Comparison of ENCODE assay signal across 8 mouse cellular contexts in genomic region chr11:76216681-76217389, GRCm38 (mm10). TPM values are rescaled to one million over a fixed set of nuclear protein-coding genes. Genes with fewer than 3 reads are reported as not detected.
A peak's percentile ranks its signal among the peaks of the same experiment; 100 is the strongest.
DNase-seq lines count a peak whose midpoint lies in the region; ATAC-seq and TF ChIP-seq lines count a peak whose summit lies in the region.

No protein-coding gene starts in this region.

- 2% methylated on average over 33 of the region's 33 CpGs for WGBS in forebrain, embryonic 14.5 days
- 2% methylated on average over 33 of the region's 33 CpGs for WGBS in hindbrain, embryonic 16.5 days
- 3% methylated on average over 33 of the region's 33 CpGs for WGBS in liver, embryonic 12.5 days (ENCODE audit: insufficient replicate concordance)

- no peaks in the 10 kb centered on the region for H3K27me3 ChIP-seq in forebrain, embryonic 14.5 days (replicated peaks; ENCODE audit: control insufficient read depth, insufficient read depth, low read length)
- no peaks in the 10 kb centered on the region for H3K27me3 ChIP-seq in hindbrain, embryonic 16.5 days (replicated peaks; ENCODE audit: control insufficient read depth, insufficient read depth, low read length)
- no peaks in the 10 kb centered on the region for H3K27me3 ChIP-seq in liver, embryonic 12.5 days (replicated peaks)

- peak; percentile 31 to 37 for DNase-seq in urinary bladder, adult 18-20 months (ENCODE audit: low spot score in 2 of 2)
- no peak for DNase-seq in urinary bladder, adult 2 months (ENCODE audit: low spot score)
- peak; percentile 66 for DNase-seq in forebrain, embryonic 14.5 days (ENCODE audit: low spot score)
- peak; percentile 58 for DNase-seq in neural tube, embryonic 10.5 days (ENCODE audit: extremely low spot score, low spot score)
- DNase-seq in frontal cortex, postnatal 10 days (ENCODE audit: low spot score in 2 of 2) = no peak

- TF ChIP-seq POLR2A in bone marrow macrophage, adult 2 months (IDR thresholded peaks at IDR 0.05; ENCODE audit: borderline replicate concordance, low read depth, low read length) = no peak

- peak overlapping the region; percentile 84 for H3K4me3 ChIP-seq in bone marrow macrophage, adult 2 months (ENCODE audit: insufficient read depth, low read length)
- peak overlapping the region; percentile 87 for H3K4me3 ChIP-seq in forebrain, embryonic 14.5 days (ENCODE audit: low read depth, low read length)
- H3K4me3 ChIP-seq in hindbrain, embryonic 16.5 days (ENCODE audit: low read length) = peak overlapping the region; percentile 78
- H3K4me3 ChIP-seq in liver, embryonic 12.5 days = peak overlapping the region; percentile 86

- peak; percentile 40 for ATAC-seq in forebrain, embryonic 14.5 days
- peak; percentile 16 for ATAC-seq in hindbrain, embryonic 16.5 days
- ATAC-seq in liver, embryonic 12.5 days = no peak; the same call in 1 of the 2 replicates

- peaks cover 14% of the 10 kb centered on the region for H3K4me1 ChIP-seq in bone marrow macrophage, adult 2 months (ENCODE audit: control insufficient read depth, insufficient read depth, low read length)
- H3K4me1 ChIP-seq in forebrain, embryonic 14.5 days (ENCODE audit: control insufficient read depth, insufficient read depth, low read length) = peaks cover 5% of the 10 kb centered on the region; the same call in 1 of the 2 replicates
- H3K4me1 ChIP-seq in hindbrain, embryonic 16.5 days (ENCODE audit: control insufficient read depth, insufficient read depth, low read depth, low read length) = peaks cover 8% of the 10 kb centered on the region
- peaks cover 27% of the 10 kb centered on the region for H3K4me1 ChIP-seq in liver, embryonic 12.5 days

- H3K4me2 ChIP-seq in forebrain, embryonic 14.5 days (ENCODE audit: low read length) = peak overlapping the region; percentile 78
- peak overlapping the region; percentile 73 for H3K4me2 ChIP-seq in hindbrain, embryonic 16.5 days (ENCODE audit: low read length)
- peak overlapping the region; percentile 96 for H3K4me2 ChIP-seq in liver, embryonic 12.5 days

- peak overlapping the region; percentile 5; the same call in 1 of the 2 replicates for H3K27ac ChIP-seq in bone marrow macrophage, adult 2 months (ENCODE audit: insufficient read depth, low read depth, low read length)
- H3K27ac ChIP-seq in forebrain, embryonic 14.5 days (ENCODE audit: low read depth, low read length) = peak overlapping the region; percentile 86
- peak overlapping the region; percentile 82 for H3K27ac ChIP-seq in hindbrain, embryonic 16.5 days (ENCODE audit: low read depth, low read length)
- H3K27ac ChIP-seq in liver, embryonic 12.5 days = peak overlapping the region; percentile 83

- H3K9me3 ChIP-seq in forebrain, embryonic 14.5 days (replicated peaks; ENCODE audit: control insufficient read depth, low read length) = no peaks in the 10 kb centered on the region
- no peaks in the 10 kb centered on the region for H3K9me3 ChIP-seq in hindbrain, embryonic 16.5 days (ENCODE audit: control insufficient read depth, low read length)
- no peaks in the 10 kb centered on the region for H3K9me3 ChIP-seq in liver, embryonic 12.5 days (replicated peaks)

- H3K36me3 ChIP-seq in forebrain, embryonic 14.5 days (ENCODE audit: control insufficient read depth, insufficient read depth, low read length) = peaks cover 32% of the 10 kb centered on the region
- peaks cover 7% of the 10 kb centered on the region; the same call in 1 of the 2 replicates for H3K36me3 ChIP-seq in hindbrain, embryonic 16.5 days (ENCODE audit: control insufficient read depth, insufficient read depth, low read length)
- peaks cover 48% of the 10 kb centered on the region for H3K36me3 ChIP-seq in liver, embryonic 12.5 days

- H3K9ac ChIP-seq in forebrain, embryonic 14.5 days (ENCODE audit: low read length) = peak overlapping the region; percentile 92
- peak overlapping the region; percentile 89 for H3K9ac ChIP-seq in hindbrain, embryonic 16.5 days (ENCODE audit: low read depth, low read length)
- H3K9ac ChIP-seq in liver, embryonic 12.5 days = peak overlapping the region; percentile 93

- no peak for TF ChIP-seq CTCF in bone marrow macrophage, adult 2 months (IDR thresholded peaks at IDR 0.05; ENCODE audit: low read depth, low read length)

RNA-seq across cellular contexts. Expression of gene Dbil5, which starts 0.6 kb away (rescaled TPM):
- polyA plus RNA-seq in urinary bladder, adult 2 months (2012; rRNA removed) = 0.19 and 0.39 TPM in 2 replicates
- polyA plus RNA-seq in bone marrow macrophage, adult 2 months (2012; ENCODE audit: insufficient read depth, insufficient read length, missing spikeins) = not detected in 2 replicates
- not detected in 2 replicates for polyA plus RNA-seq in forebrain, embryonic 14.5 days (2014; fragmentation: Nextera tagmentation; extraction: Ambion mirVana)
- 0.69 and 0.78 TPM in 2 replicates for polyA plus RNA-seq in hindbrain, embryonic 16.5 days (2015; fragmentation: Nextera tagmentation; extraction: Ambion mirVana)
- 0.25 and 0.52 TPM in 2 replicates for polyA plus RNA-seq in liver, embryonic 12.5 days (2016; fragmentation: Nextera tagmentation; extraction: Ambion mirVana)

RNA-seq across cellular contexts. Expression of gene Gemin4, which starts 0.6 kb away (rescaled TPM):
- polyA plus RNA-seq in urinary bladder, adult 2 months (2012; rRNA removed) = 9.6 and 9.9 TPM in 2 replicates
- 1.6 and 3.2 TPM in 2 replicates for polyA plus RNA-seq in bone marrow macrophage, adult 2 months (2012; ENCODE audit: insufficient read depth, insufficient read length, missing spikeins)
- polyA plus RNA-seq in forebrain, embryonic 14.5 days (2014; fragmentation: Nextera tagmentation; extraction: Ambion mirVana) = 25.0 and 25.7 TPM in 2 replicates
- 12.0 and 15.1 TPM in 2 replicates for polyA plus RNA-seq in hindbrain, embryonic 16.5 days (2015; fragmentation: Nextera tagmentation; extraction: Ambion mirVana)
- polyA plus RNA-seq in liver, embryonic 12.5 days (2016; fragmentation: Nextera tagmentation; extraction: Ambion mirVana) = 32.3 and 33.0 TPM in 2 replicates

RNA-seq across cellular contexts. Expression of gene Mrm3, which starts 26.7 kb away (rescaled TPM):
- 9.6 and 10.5 TPM in 2 replicates for polyA plus RNA-seq in urinary bladder, adult 2 months (2012; rRNA removed)
- polyA plus RNA-seq in bone marrow macrophage, adult 2 months (2012; ENCODE audit: insufficient read depth, insufficient read length, missing spikeins) = 3.2 and 3.4 TPM in 2 replicates
- 21.6 and 23.8 TPM in 2 replicates for polyA plus RNA-seq in forebrain, embryonic 14.5 days (2014; fragmentation: Nextera tagmentation; extraction: Ambion mirVana)
- polyA plus RNA-seq in hindbrain, embryonic 16.5 days (2015; fragmentation: Nextera tagmentation; extraction: Ambion mirVana) = 25.7 and 26.1 TPM in 2 replicates
- polyA plus RNA-seq in liver, embryonic 12.5 days (2016; fragmentation: Nextera tagmentation; extraction: Ambion mirVana) = 23.5 and 25.1 TPM in 2 replicates

RNA-seq across cellular contexts. Expression of gene Glod4, which starts 26.7 kb away (rescaled TPM):
- 36.0 and 48.4 TPM in 2 replicates for polyA plus RNA-seq in urinary bladder, adult 2 months (2012; rRNA removed)
- 40.0 and 53.4 TPM in 2 replicates for polyA plus RNA-seq in bone marrow macrophage, adult 2 months (2012; ENCODE audit: insufficient read depth, insufficient read length, missing spikeins)
- 137 and 144 TPM in 2 replicates for polyA plus RNA-seq in forebrain, embryonic 14.5 days (2014; fragmentation: Nextera tagmentation; extraction: Ambion mirVana)
- 118 and 125 TPM in 2 replicates for polyA plus RNA-seq in hindbrain, embryonic 16.5 days (2015; fragmentation: Nextera tagmentation; extraction: Ambion mirVana)
- 79.7 and 81.5 TPM in 2 replicates for polyA plus RNA-seq in liver, embryonic 12.5 days (2016; fragmentation: Nextera tagmentation; extraction: Ambion mirVana)

RNA-seq across cellular contexts. Expression of gene Fam57a, which starts 37.4 kb away (rescaled TPM):
- 14.8 and 15.4 TPM in 2 replicates for polyA plus RNA-seq in urinary bladder, adult 2 months (2012; rRNA removed)
- 2.1 and 3.8 TPM in 2 replicates for polyA plus RNA-seq in bone marrow macrophage, adult 2 months (2012; ENCODE audit: insufficient read depth, insufficient read length, missing spikeins)
- polyA plus RNA-seq in forebrain, embryonic 14.5 days (2014; fragmentation: Nextera tagmentation; extraction: Ambion mirVana) = 26.1 and 27.5 TPM in 2 replicates
- polyA plus RNA-seq in hindbrain, embryonic 16.5 days (2015; fragmentation: Nextera tagmentation; extraction: Ambion mirVana) = 24.8 and 30.7 TPM in 2 replicates
- 7.7 and 8.4 TPM in 2 replicates for polyA plus RNA-seq in liver, embryonic 12.5 days (2016; fragmentation: Nextera tagmentation; extraction: Ambion mirVana)

Comparison
In these comparisons a context has a peak if more than half of its experiments do, and no peak if none do; other contexts are left out.
1. DNase-seq: peak in urinary bladder, adult 18-20 months (2 of 2), forebrain, embryonic 14.5 days (single experiment) and neural tube, embryonic 10.5 days (single experiment); none in urinary bladder, adult 2 months (single experiment) and frontal cortex, postnatal 10 days (0 of 2).
2. H3K27ac ChIP-seq: peak in every context shown above with its lines; median percentile 86 in forebrain, embryonic 14.5 days; 83 in liver, embryonic 12.5 days; 82 in hindbrain, embryonic 16.5 days; 5 in bone marrow macrophage, adult 2 months.
3. Peak in every context shown above with its lines, with median percentiles within 50 percentile points of each other: H3K4me3 ChIP-seq, H3K4me2 ChIP-seq and H3K9ac ChIP-seq.